Mouse (Mus musculus): ENCODE measurements around the gene Zfp618.

GRCm38 (mm10) chr4:63156726-63157634 is 191.6 kb downstream of the Zfp618 start:
- TF ChIP-seq POLR2A (IDR thresholded peaks at IDR 0.05; ENCODE audit: low read depth, low read length) (no peak), CTCF (IDR thresholded peaks at IDR 0.05; ENCODE audit: borderline replicate concordance, insufficient read depth, low read length) (no peak)

Data from embryonic fibroblast, embryonic 13.5 days (primary cell).